Mouse (Mus musculus) embryonic facial prominence, embryonic 14.5 days (tissue): ENCODE measurements around the gene Tmem239. TPM values are rescaled to one million over a fixed set of nuclear protein-coding genes. Genes with fewer than 3 reads are reported as not detected.
A peak's percentile ranks its signal among the peaks of the same experiment; 100 is the strongest.

Experiments
- ATAC-seq: fragments of 200-750 bp; cut with Nextera tagmentation; 2 replicates; pipeline ENCODE4 v1.8.0; 2017; ENCODE audit warnings: low read depth, moderate number of reproducible peaks, moderate TSS enrichment
- DNase-seq: peaks from one replicate; pipeline ENCODE4 v3.0.0-alpha.2; 2015; ENCODE audit warnings: low spot score
- H3K27ac ChIP-seq: fragments of 300-500 bp; sonication (generic); replicated peaks from 2 replicates; pipeline ENCODE4 v1.5.1; 2014; ENCODE audit warnings: low read depth, mild to moderate bottlenecking, low read length, moderate library complexity
- H3K27me3 ChIP-seq: fragments of 300-500 bp; sonication (generic); replicated peaks from 2 replicates; pipeline ENCODE4 v1.6.1; 2014; ENCODE audit warnings: low read length; ENCODE audit not compliant: control insufficient read depth, insufficient read depth
- H3K36me3 ChIP-seq: fragments of 300-500 bp; sonication (generic); 2 replicates; pipeline ENCODE4 v1.6.1; 2014; ENCODE audit warnings: low read length, mixed read lengths; ENCODE audit not compliant: control insufficient read depth, insufficient read depth
- H3K4me1 ChIP-seq: fragments of 300-500 bp; sonication (generic); 2 replicates; pipeline ENCODE4 v1.6.1; 2014; ENCODE audit warnings: antibody characterized with exemption, low read length; ENCODE audit not compliant: control insufficient read depth, insufficient read depth
- H3K4me2 ChIP-seq: fragments of 300-500 bp; sonication (generic); 2 replicates; pipeline ENCODE4 v1.6.1; 2014; ENCODE audit warnings: low read depth, mild to moderate bottlenecking, low read length, moderate library complexity, mixed read lengths
- H3K4me3 ChIP-seq: fragments of 300-500 bp; sonication (generic); 2 replicates; pipeline ENCODE4 v1.5.1; 2014; ENCODE audit warnings: low read depth, mild to moderate bottlenecking, low read length
- H3K9ac ChIP-seq: fragments of 300-500 bp; sonication (generic); 2 replicates; pipeline ENCODE4 v1.6.1; 2014; ENCODE audit warnings: low read depth, mild to moderate bottlenecking, low read length, moderate library complexity, mixed read lengths
- H3K9me3 ChIP-seq: fragments of 300-500 bp; sonication (generic); 2 replicates; pipeline ENCODE4 v1.6.1; 2016; ENCODE audit warnings: low read length; ENCODE audit not compliant: control insufficient read depth
- WGBS: fragments of 180-500 bp; shearing (Covaris S2); extraction: QIAGEN DNeasy Blood & Tissue Kit; methylation state at CpG from one replicate; pipeline ENCODE4 v1.1.7; 2014; 5-methylcytosine and 5-hydroxymethylcytosine counted together
- polyA plus RNA-seq: library from polyadenylated mRNA; unstranded; fragments of >200 nt; fragmentation: Nextera tagmentation; extraction: Ambion mirVana; gene quantifications from 2 replicates; pipeline ENCODE4 v1.2.1, GENCODE M21; 2014

Gene Tmem239
- polyA plus RNA-seq, 1 experiment from 2014 or later: not detected

DNA sequence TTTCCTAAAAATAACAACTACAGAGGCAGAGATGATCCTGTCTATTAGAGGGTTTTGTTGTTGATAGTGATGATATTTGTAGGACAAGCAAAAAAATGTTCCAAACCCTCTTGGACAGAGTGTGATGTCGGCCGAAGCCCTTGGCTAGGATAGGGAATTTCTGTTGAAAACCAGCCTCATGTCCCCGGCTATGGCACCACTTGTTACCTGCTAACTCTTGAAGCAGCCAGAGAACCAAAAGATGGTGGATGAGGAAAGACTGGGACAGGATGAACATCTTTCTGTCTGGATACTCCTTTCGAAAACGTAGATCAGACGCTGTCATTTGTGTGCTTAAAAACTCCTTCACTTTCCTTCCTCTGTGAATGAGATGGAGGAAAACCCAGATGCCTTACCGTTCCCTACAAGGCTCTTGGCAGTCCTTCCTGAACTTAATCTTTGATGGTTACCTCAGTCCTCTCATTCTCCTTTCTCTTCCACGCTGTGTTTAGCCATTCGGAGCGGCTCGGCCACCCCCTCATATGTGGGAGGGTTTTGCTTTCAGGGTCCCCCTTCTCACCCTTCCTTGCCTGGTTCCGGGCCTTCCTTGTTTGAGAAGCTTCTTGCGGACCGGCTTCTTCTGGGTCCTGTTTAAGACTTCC lies 44.9 kb downstream of the Tmem239 start:
- ATAC-seq: no peak
- peak overlapping the region; percentile 75 for H3K4me2 ChIP-seq
- no peak for DNase-seq
- peak overlapping the region; percentile 65 for H3K4me3 ChIP-seq
- peaks cover 15% of the 10 kb centered on the region for H3K4me1 ChIP-seq
- H3K27me3 ChIP-seq: no peaks in the 10 kb centered on the region
- H3K9me3 ChIP-seq: no peaks in the 10 kb centered on the region
- no peaks in the 10 kb centered on the region for H3K36me3 ChIP-seq
- H3K27ac ChIP-seq: no peak overlapping the region
- peak overlapping the region; percentile 85 for H3K9ac ChIP-seq
- 62% methylated on average over 14 of the region's 14 CpGs for WGBS

GRCm38 (mm10) chr2:130451727-130452090 lies 45.4 kb downstream of the Tmem239 start:
- ATAC-seq: no peak
- 65% methylated on average over 3 of the region's 3 CpGs for WGBS
- Histone ChIP-seq H3K36me3 (no peaks in the 10 kb centered on the region), H3K4me1 (peaks cover 15% of the 10 kb centered on the region), H3K27ac (no peak overlapping the region), H3K9me3 (no peaks in the 10 kb centered on the region), H3K4me3 (peak overlapping the region; percentile 65), H3K27me3 (no peaks in the 10 kb centered on the region), H3K9ac (peak overlapping the region; percentile 85; the same call in 1 of the 2 replicates), H3K4me2 (peak overlapping the region; percentile 75)
- DNase-seq: no peak

DNA sequence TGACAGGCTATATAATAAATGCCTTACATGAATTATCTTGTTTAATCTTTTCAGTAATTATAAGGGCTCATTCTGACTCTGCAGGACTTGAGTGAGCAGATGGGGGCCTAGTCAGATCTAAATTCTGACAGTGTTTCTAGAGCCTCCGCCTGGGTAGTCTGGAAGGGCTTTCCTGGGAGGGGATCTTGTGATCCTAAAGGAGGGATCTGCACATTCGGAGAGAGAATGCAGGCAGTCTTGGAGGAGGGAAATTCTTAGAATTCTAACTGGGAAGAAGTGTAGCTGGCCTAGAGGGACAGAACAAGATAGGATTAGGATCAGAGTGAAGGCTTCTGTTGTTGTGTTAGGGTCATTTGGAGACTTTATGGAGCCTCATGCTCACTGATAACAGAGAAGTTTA lies 46.0 kb downstream of the Tmem239 start:
- Histone ChIP-seq H3K27ac (no peak overlapping the region), H3K4me1 (peaks cover 15% of the 10 kb centered on the region), H3K27me3 (no peaks in the 10 kb centered on the region), H3K4me2 (no peak overlapping the region; the same call in 1 of the 2 replicates), H3K4me3 (no peak overlapping the region), H3K9me3 (no peaks in the 10 kb centered on the region), H3K9ac (0 out of 2 replicates have a peak overlapping the region, but pooled peaks have one; percentile 34), H3K36me3 (no peaks in the 10 kb centered on the region)
- WGBS: 67% methylated on average over 2 of the region's 2 CpGs
- ATAC-seq (no peak), DNase-seq (no peak)

DNA sequence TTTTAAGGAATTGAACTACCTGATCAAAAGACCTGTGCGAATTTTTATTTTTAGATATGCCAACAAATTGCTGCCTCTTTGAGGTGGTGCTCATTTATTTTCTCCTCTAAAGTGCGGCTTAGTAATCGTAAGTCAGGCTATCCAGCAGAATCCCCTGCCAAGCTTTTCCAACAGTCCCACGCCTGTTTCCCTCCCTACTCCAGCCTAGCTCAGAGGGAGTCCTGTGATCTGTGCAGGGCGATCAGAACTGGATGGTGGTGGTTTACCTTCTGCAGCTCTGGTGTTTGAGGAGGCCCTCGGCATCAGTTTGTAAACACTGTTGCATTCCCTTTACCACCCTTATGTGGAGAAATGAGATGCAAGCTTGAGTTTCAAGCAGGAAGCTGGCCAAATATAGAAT lies 47.1 kb downstream of the Tmem239 start:
- ATAC-seq (no peak), DNase-seq (no peak)
- no peak overlapping the region for H3K27ac ChIP-seq
- no peak overlapping the region for H3K4me2 ChIP-seq
- no peak overlapping the region for H3K4me3 ChIP-seq
- no peaks in the 10 kb centered on the region for H3K36me3 ChIP-seq
- 65% methylated on average over 6 of the region's 6 CpGs for WGBS
- H3K27me3 ChIP-seq: no peaks in the 10 kb centered on the region
- peaks cover 15% of the 10 kb centered on the region for H3K4me1 ChIP-seq
- no peaks in the 10 kb centered on the region for H3K9me3 ChIP-seq
- no peak overlapping the region for H3K9ac ChIP-seq

DNA sequence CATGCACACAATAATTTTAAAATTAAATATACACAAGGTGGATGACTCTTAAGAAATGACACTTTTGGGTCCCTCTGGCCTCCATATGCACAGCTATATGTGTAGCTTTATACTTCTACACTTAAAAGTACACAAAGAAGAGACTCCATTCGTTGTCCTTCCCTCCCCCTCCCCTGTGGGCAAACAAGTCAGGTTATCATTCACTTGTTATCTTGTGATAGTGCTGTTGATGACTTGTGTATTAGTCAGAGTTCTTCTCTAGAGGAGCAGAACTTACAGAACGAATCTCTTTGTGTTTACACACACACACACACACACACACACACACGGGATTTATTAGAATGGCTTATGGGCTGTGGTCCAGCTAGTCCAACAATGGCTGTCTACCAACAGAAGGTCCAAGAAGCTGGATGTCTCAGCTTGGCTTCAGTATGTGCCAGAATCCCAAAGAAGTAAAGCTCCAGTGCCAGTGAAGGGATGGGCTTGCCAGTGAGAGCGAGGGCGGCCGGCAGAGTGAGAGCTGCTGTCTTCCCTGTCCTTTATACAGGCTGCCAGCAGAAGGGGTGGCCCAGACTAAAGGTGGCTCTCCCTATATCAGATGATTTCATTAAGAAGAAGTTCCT lies 48.6 kb downstream of the Tmem239 start:
- H3K27ac ChIP-seq: no peak overlapping the region
- WGBS: 92% methylated on average over 6 of the region's 6 CpGs
- ATAC-seq (no peak), DNase-seq (no peak)
- no peaks in the 10 kb centered on the region for H3K27me3 ChIP-seq
- no peaks in the 10 kb centered on the region for H3K36me3 ChIP-seq
- peaks cover 15% of the 10 kb centered on the region for H3K4me1 ChIP-seq
- H3K9me3 ChIP-seq: no peaks in the 10 kb centered on the region
- H3K4me3 ChIP-seq: no peak overlapping the region
- no peak overlapping the region for H3K9ac ChIP-seq
- H3K4me2 ChIP-seq: no peak overlapping the region

Other genes with a start within 250 kb of the Tmem239 start
- 472 and 523 TPM in 2 replicates for gene Snrpb, start 227.1 kb upstream of the Tmem239 start, polyA plus RNA-seq
- not detected in 2 replicates for gene Tmc2, start 211.3 kb upstream of the Tmem239 start, polyA plus RNA-seq
- 229 and 230 TPM in 2 replicates for gene Nop56, start 132.0 kb upstream of the Tmem239 start, polyA plus RNA-seq
- gene Idh3b, start 121.9 kb upstream of the Tmem239 start, polyA plus RNA-seq: 159 and 166 TPM in 2 replicates
- 4.2 and 5.1 TPM in 2 replicates for gene Ebf4, start 111.3 kb upstream of the Tmem239 start, polyA plus RNA-seq
- gene Cpxm1, start 8.9 kb upstream of the Tmem239 start, polyA plus RNA-seq: 94.8 and 106 TPM in 2 replicates
- gene Gm28372, start 1.2 kb upstream of the Tmem239 start, polyA plus RNA-seq: not detected in 2 replicates
- gene 1700020A23Rik, start 1.2 kb upstream of the Tmem239 start, polyA plus RNA-seq: not detected in 2 replicates
- 51.6 and 66.0 TPM in 2 replicates for gene Vps16, start 17.9 kb downstream of the Tmem239 start, polyA plus RNA-seq
- 12.2 and 12.3 TPM in 2 replicates for gene Pced1a, start 18.2 kb downstream of the Tmem239 start, polyA plus RNA-seq
- gene Ptpra, start 43.8 kb downstream of the Tmem239 start, polyA plus RNA-seq: 111 and 115 TPM in 2 replicates
- gene Mrps26, start 157.3 kb downstream of the Tmem239 start, polyA plus RNA-seq: 88.6 and 91.7 TPM in 2 replicates
- gene Oxt, start 169.7 kb downstream of the Tmem239 start, polyA plus RNA-seq: not detected in 2 replicates
- gene Avp, start 176.1 kb downstream of the Tmem239 start, polyA plus RNA-seq: not detected in 2 replicates
- gene Fastkd5, start 223.5 kb downstream of the Tmem239 start, polyA plus RNA-seq: 14.7 and 15.4 TPM in 2 replicates
- 9.9 and 14.2 TPM in 2 replicates for gene Ubox5, start 223.6 kb downstream of the Tmem239 start, polyA plus RNA-seq
- 1.6 and 1.8 TPM in 2 replicates for gene Lzts3, start 236.3 kb downstream of the Tmem239 start, polyA plus RNA-seq